Mouse (Mus musculus): ENCODE measurements around the gene Ngrn.

DNA sequence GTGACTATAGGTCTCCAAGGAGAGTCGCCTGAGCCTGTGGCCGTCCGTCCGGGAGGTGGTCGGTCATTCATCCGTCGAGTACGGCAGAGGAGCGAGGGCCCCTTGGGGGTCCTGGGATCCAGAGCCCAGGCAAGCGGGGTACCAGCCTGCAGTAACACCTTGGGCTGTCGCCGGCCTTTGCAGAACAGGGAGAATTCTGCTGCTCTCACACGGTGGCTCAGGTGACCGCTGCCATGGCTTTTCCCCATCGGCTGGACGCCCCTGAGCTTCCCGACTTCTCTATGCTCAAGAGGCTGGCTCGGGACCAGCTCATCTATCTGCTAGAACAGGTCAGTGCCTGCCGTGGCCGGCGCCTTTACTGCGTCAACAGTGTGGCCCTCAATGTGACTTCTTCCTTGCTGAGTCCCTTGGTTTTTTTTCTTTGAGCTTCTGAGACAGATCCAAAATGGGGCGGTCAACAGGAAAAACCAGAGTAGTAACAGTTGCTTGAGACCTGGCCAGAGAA lies 8.8 kb downstream of the Ngrn start:
- TF ChIP-seq POLR2A (IDR thresholded peaks at IDR 0.05; ENCODE audit: low read depth, low read length), result no peak
- TF ChIP-seq CTCF (conservative IDR thresholded peaks at IDR 0.05 in 1 of 2, IDR thresholded peaks at IDR 0.05 in 1 of 2; ENCODE audit: low read depth in 2 of 2, low read length in 2 of 2), result no peak
- no peak for TF ChIP-seq SMC3 (IDR thresholded peaks at IDR 0.05; ENCODE audit: low read depth, low read length)
- no peak for TF ChIP-seq RAD21 (IDR thresholded peaks at IDR 0.05; ENCODE audit: low read depth, low read length)
- TF ChIP-seq NRF1 (IDR thresholded peaks at IDR 0.05; ENCODE audit: low read depth, low read length), result no peak
- no peak for TF ChIP-seq POLR2AphosphoS2 (IDR thresholded peaks at IDR 0.05; ENCODE audit: low read depth, low read length)
- TF ChIP-seq JUN (IDR thresholded peaks at IDR 0.05; ENCODE audit: insufficient read depth, low read depth, low read length), result no peak
- no peak for TF ChIP-seq USF1 (IDR thresholded peaks at IDR 0.05; ENCODE audit: low read depth, low read length)
- no peak for TF ChIP-seq EP300 (IDR thresholded peaks at IDR 0.05; ENCODE audit: low read length)
- no peak for TF ChIP-seq IRF4 (IDR thresholded peaks at IDR 0.05; ENCODE audit: low read depth, low read length)
- no peak for TF ChIP-seq ZMIZ1 (IDR thresholded peaks at IDR 0.05; ENCODE audit: low read depth, low read length)
